Mouse (Mus musculus) mouse embryonic stem cell (cell line): Measurements from ENCODE around the gene Anapc16.
"Not testable (repeated sequence)": the region's sequence is repeated elsewhere in the genome, so short reads cannot be mapped to it uniquely, and the experiment has no call there.

Experiments
- in situ Hi-C, 2 experiments: fragments of 300-500 bp; cut with MboI; formaldehyde crosslinking; loops; 1 replicate in 1 of 2; 3 replicates in 1 of 2; pipeline ENCODE4 v1.14.3; 2019 to 2020; ENCODE audit warnings: low sequenced_read_pairs in 2 of 2, low pct_unique_long_range_greater_than_20kb in 1 of 2, mixed read lengths in 1 of 2; ENCODE audit not compliant: unreplicated experiment in 1 of 2

The Anapc16 gene

GRCm38 (mm10) chr10:60003847-60004246 is 912 bp upstream of the Anapc16 start:
- in situ Hi-C loops = no loop called here

GRCm38 (mm10) chr10:60003213-60003752 is 348 bp upstream of the Anapc16 start:
- in situ Hi-C loops = no loop called here

- in situ Hi-C loops = no loop called here
Observed at GRCm38 (mm10) chr10:60002203-60002602, 732 bp downstream of the Anapc16 start.

GRCm38 (mm10) chr10:60001663-60002062 is 1.3 kb downstream of the Anapc16 start:
- in situ Hi-C loops = not testable (repeated sequence)

GRCm38 (mm10) chr10:59999057-59999456 is 3.9 kb downstream of the Anapc16 start:
- in situ Hi-C loops = no loop called here

GRCm38 (mm10) chr10:59997591-59997990 is 5.3 kb downstream of the Anapc16 start:
- in situ Hi-C loops = no loop called here

- in situ Hi-C loops = no loop called here
Observed at GRCm38 (mm10) chr10:59995889-59996288, 7.0 kb downstream of the Anapc16 start.

GRCm38 (mm10) chr10:59993813-59994212 is 9.1 kb downstream of the Anapc16 start:
- in situ Hi-C loops = not testable (repeated sequence)

GRCm38 (mm10) chr10:59992024-59992423 is 10.9 kb downstream of the Anapc16 start:
- in situ Hi-C loops = no loop called here

GRCm38 (mm10) chr10:59991262-59991880 is 11.6 kb downstream of the Anapc16 start:
- in situ Hi-C loops = no loop called here

GRCm38 (mm10) chr10:59990393-59990792 is 12.5 kb downstream of the Anapc16 start:
- in situ Hi-C loops = no loop called here

GRCm38 (mm10) chr10:59988036-59988435 is 14.9 kb downstream of the Anapc16 start:
- in situ Hi-C loops = no loop called here

GRCm38 (mm10) chr10:59982379-59982873 is 20.5 kb downstream of the Anapc16 start:
- in situ Hi-C loops = no loop called here

GRCm38 (mm10) chr10:59981792-59982191 is 21.1 kb downstream of the Anapc16 start:
- in situ Hi-C loops = no loop called here

- in situ Hi-C loops = no loop called here
Observed at GRCm38 (mm10) chr10:59981336-59981735, 21.6 kb downstream of the Anapc16 start.

- in situ Hi-C loops = no loop called here
Observed at GRCm38 (mm10) chr10:59980815-59981244, 22.1 kb downstream of the Anapc16 start.

GRCm38 (mm10) chr10:59978873-59979743 is 23.8 kb downstream of the Anapc16 start:
- in situ Hi-C loops = no loop called here

- in situ Hi-C loops = no loop called here
Observed at GRCm38 (mm10) chr10:59978401-59978800, 24.5 kb downstream of the Anapc16 start.

GRCm38 (mm10) chr10:59977715-59978343 is 25.1 kb downstream of the Anapc16 start:
- in situ Hi-C loops = no loop called here
